Mouse (Mus musculus): ENCODE measurements around the gene Wnk4.

Gene Wnk4

GRCm38 (mm10) chr11:101245855-101246701, 14.3 kb upstream of the Wnk4 start, which contains the start of gene Ramp2:
TSS of gene Ramp2 (plus strand) at chr11:101246028.
- DNase-seq, result no peak

- no peak for DNase-seq
Observed at GRCm38 (mm10) chr11:101246702-101247012, 13.7 kb upstream of the Wnk4 start.

- DNase-seq, result no peak
Observed at GRCm38 (mm10) chr11:101247521-101248030, 12.8 kb upstream of the Wnk4 start.

GRCm38 (mm10) chr11:101248258-101248994, 11.9 kb upstream of the Wnk4 start:
- DNase-seq, result no peak

GRCm38 (mm10) chr11:101251031-101251430, 9.3 kb upstream of the Wnk4 start:
- DNase-seq, result no peak

- no peak for DNase-seq
Observed at GRCm38 (mm10) chr11:101252941-101253340, 7.4 kb upstream of the Wnk4 start.

- DNase-seq, result peak; percentile 75
Observed at GRCm38 (mm10) chr11:101253613-101254389, 6.6 kb upstream of the Wnk4 start, which contains the start of gene Vps25. TSS of gene Vps25 (plus strand) at chr11:101253707.

- no peak for DNase-seq
Observed at GRCm38 (mm10) chr11:101255826-101256775, 4.3 kb upstream of the Wnk4 start.

- DNase-seq, result no peak
Observed at GRCm38 (mm10) chr11:101259261-101259712, 1.1 kb upstream of the Wnk4 start.

- no peak for DNase-seq
Observed at GRCm38 (mm10) chr11:101260826-101261380, 536 bp downstream of the Wnk4 start.

- no peak for DNase-seq
Observed at GRCm38 (mm10) chr11:101262272-101262967, 2.1 kb downstream of the Wnk4 start.

GRCm38 (mm10) chr11:101263138-101263988, 3.0 kb downstream of the Wnk4 start:
- DNase-seq, result no peak

GRCm38 (mm10) chr11:101263989-101264280, 3.6 kb downstream of the Wnk4 start:
- DNase-seq, result no peak

GRCm38 (mm10) chr11:101264954-101265471, 4.6 kb downstream of the Wnk4 start:
- no peak for DNase-seq

- DNase-seq, result no peak
Observed at GRCm38 (mm10) chr11:101265906-101266305, 5.5 kb downstream of the Wnk4 start.

- DNase-seq, result no peak
Observed at GRCm38 (mm10) chr11:101269577-101270116, 9.3 kb downstream of the Wnk4 start.

- DNase-seq, result no peak
Observed at GRCm38 (mm10) chr11:101272446-101272845, 12.1 kb downstream of the Wnk4 start.

- DNase-seq, result no peak
Observed at GRCm38 (mm10) chr11:101275309-101275708, 14.9 kb downstream of the Wnk4 start.

GRCm38 (mm10) chr11:101276319-101277070, 16.1 kb downstream of the Wnk4 start:
- no peak for DNase-seq
